Mouse (Mus musculus) olfactory bulb, adult 2 months (tissue): Measurements from ENCODE around the gene Troap.

Experiments
- CTCF ChIP-seq: fragments of 200-500 bp; IDR thresholded peaks from 2 replicates; pipeline ENCODE4 v1.5.1; 2012; ENCODE audit warnings: low read depth, mild to moderate bottlenecking, low read length, moderate library complexity; ENCODE audit not compliant: insufficient read depth
- POLR2A ChIP-seq: fragments of 200-500 bp; IDR thresholded peaks from 2 replicates; pipeline ENCODE4 v1.6.1; 2012; ENCODE audit warnings: mild to moderate bottlenecking, low read depth, low read length, moderate library complexity; ENCODE audit not compliant: insufficient read depth

GRCm38 (mm10) chr15:99096061-99096793 is 21.9 kb downstream of the Troap start:
- no peak for TF ChIP-seq POLR2A
- TF ChIP-seq CTCF, result no peak
